ENCODE assay signal across 13 mouse cellular contexts in genomic region chr4:141649244-141649643, GRCm38 (mm10). TPM values are rescaled to one million over a fixed set of nuclear protein-coding genes. Genes with fewer than 3 reads are reported as not detected.
DNase-seq lines count a peak whose midpoint lies in the region; ATAC-seq lines count a peak whose summit lies in the region.
"Had no signal": no experiment of that assay in that cellular context is flagged by ENCODE, and none has a peak within 500 bp of the region (broad histone marks: within the 10 kb centered on the region; RNA-seq: fewer than 3 reads in every experiment).

No protein-coding gene starts in this region.

- H3K9ac ChIP-seq in heart, embryonic 12.5 days, result 0 out of 2 replicates have a peak overlapping the region, but pooled peaks have one; percentile 12
- H3K9ac ChIP-seq in lung, embryonic 16.5 days (ENCODE audit: low read length), result 0 out of 2 replicates have a peak overlapping the region, but pooled peaks have one; percentile 37
- no peak overlapping the region for H3K9ac ChIP-seq in embryonic facial prominence, embryonic 13.5 days
- no peak overlapping the region for H3K9ac ChIP-seq in limb, embryonic 11.5 days (ENCODE audit: low read length)
- H3K9ac ChIP-seq: liver, embryonic 15.5 days had no signal

- DNase-seq in heart, adult 8-10 months (ENCODE audit: low spot score), result no peak
- no peak for DNase-seq in lung, postnatal 4 days
- peak; percentile 30 for DNase-seq in limb, embryonic 11.5 days (ENCODE audit: low spot score)
- no peak for DNase-seq in spleen, postnatal 4 days (ENCODE audit: low spot score in 2 of 2)
- DNase-seq in left cerebral cortex, postnatal 36 days (ENCODE audit: low spot score in 2 of 2), result no peak
- DNase-seq: adrenal gland, postnatal 10 days; cerebellum, adult 11-12 months; kidney, adult 8-10 months had no signal

- peaks cover 45% of the 10 kb centered on the region for H3K36me3 ChIP-seq in heart, embryonic 12.5 days
- H3K36me3 ChIP-seq in lung, embryonic 16.5 days (ENCODE audit: control insufficient read depth, insufficient read depth, low read length), result no peaks in the 10 kb centered on the region; the same call in 1 of the 2 replicates
- H3K36me3 ChIP-seq in embryonic facial prominence, embryonic 13.5 days, result peaks cover 40% of the 10 kb centered on the region
- peaks cover 4% of the 10 kb centered on the region; the same call in 1 of the 2 replicates for H3K36me3 ChIP-seq in limb, embryonic 11.5 days (ENCODE audit: control insufficient read depth, insufficient read depth, low read length)

- no peak overlapping the region for H3K27ac ChIP-seq in heart, embryonic 12.5 days (ENCODE audit: poor library complexity, severe bottlenecking)
- no peak overlapping the region; the same call in 1 of the 2 replicates for H3K27ac ChIP-seq in lung, embryonic 16.5 days (ENCODE audit: low read length)
- peak overlapping the region; percentile 74 for H3K27ac ChIP-seq in embryonic facial prominence, embryonic 13.5 days
- H3K27ac ChIP-seq in limb, embryonic 11.5 days (replicated peaks; ENCODE audit: low read depth, low read length), result 0 out of 2 replicates have a peak overlapping the region, but pooled peaks have one; percentile 12
- H3K27ac ChIP-seq: liver, embryonic 15.5 days had no signal

- intact Hi-C loops in left cerebral cortex, postnatal 36 days (cut with DNase I), result no loop called here

- H3K27me3 ChIP-seq in heart, embryonic 12.5 days (replicated peaks), result no peaks in the 10 kb centered on the region
- no peaks in the 10 kb centered on the region for H3K27me3 ChIP-seq in lung, embryonic 16.5 days (ENCODE audit: control insufficient read depth, insufficient read depth, low read depth, low read length)
- no peaks in the 10 kb centered on the region for H3K27me3 ChIP-seq in embryonic facial prominence, embryonic 13.5 days
- H3K27me3 ChIP-seq in limb, embryonic 11.5 days (ENCODE audit: control insufficient read depth, insufficient read depth, low read length), result no peaks in the 10 kb centered on the region
- H3K27me3 ChIP-seq: liver, embryonic 15.5 days; Patski had no signal

- H3K4me1 ChIP-seq in heart, embryonic 12.5 days (replicated peaks), result peaks cover 36% of the 10 kb centered on the region
- peaks cover 14% of the 10 kb centered on the region; the same call in 1 of the 2 replicates for H3K4me1 ChIP-seq in lung, embryonic 16.5 days (replicated peaks; ENCODE audit: control insufficient read depth, insufficient read depth, low read length)
- H3K4me1 ChIP-seq in embryonic facial prominence, embryonic 13.5 days, result peaks cover 20% of the 10 kb centered on the region
- no peaks in the 10 kb centered on the region for H3K4me1 ChIP-seq in limb, embryonic 11.5 days (ENCODE audit: control insufficient read depth, insufficient read depth, low read length)

- peaks cover 6% of the 10 kb centered on the region; the same call in 1 of the 2 replicates for H3K9me3 ChIP-seq in heart, embryonic 12.5 days (replicated peaks)
- no peaks in the 10 kb centered on the region for H3K9me3 ChIP-seq in lung, embryonic 16.5 days (ENCODE audit: control insufficient read depth, low read length)
- no peaks in the 10 kb centered on the region for H3K9me3 ChIP-seq in embryonic facial prominence, embryonic 13.5 days
- H3K9me3 ChIP-seq in limb, embryonic 11.5 days (ENCODE audit: control insufficient read depth, low read length), result no peaks in the 10 kb centered on the region
- H3K9me3 ChIP-seq: liver, embryonic 15.5 days had no signal

- H3K4me2 ChIP-seq in heart, embryonic 12.5 days, result no peak overlapping the region
- no peak overlapping the region for H3K4me2 ChIP-seq in lung, embryonic 16.5 days (ENCODE audit: low read depth, low read length)
- H3K4me2 ChIP-seq in embryonic facial prominence, embryonic 13.5 days, result no peak overlapping the region
- H3K4me2 ChIP-seq in limb, embryonic 11.5 days (ENCODE audit: low read depth, severe bottlenecking), result no peak overlapping the region
- H3K4me2 ChIP-seq: liver, embryonic 15.5 days had no signal

- no peak for ATAC-seq in heart, embryonic 12.5 days (ENCODE audit: insufficient number of reproducible peaks, low FRiP score)
- no peak for ATAC-seq in lung, embryonic 16.5 days (ENCODE audit: low read depth)
- ATAC-seq in embryonic facial prominence, embryonic 13.5 days (ENCODE audit: insufficient number of reproducible peaks, insufficient read depth, low FRiP score, low TSS enrichment, low read depth), result no peak
- ATAC-seq in limb, embryonic 11.5 days (ENCODE audit: insufficient number of reproducible peaks, low FRiP score, low TSS enrichment, low read depth), result no peak
- ATAC-seq: Patski had no signal

- H3K4me3 ChIP-seq in heart, embryonic 12.5 days, result no peak overlapping the region
- H3K4me3 ChIP-seq in lung, embryonic 16.5 days (ENCODE audit: low read length), result no peak overlapping the region
- no peak overlapping the region for H3K4me3 ChIP-seq in embryonic facial prominence, embryonic 13.5 days
- no peak overlapping the region for H3K4me3 ChIP-seq in limb, embryonic 11.5 days (ENCODE audit: low read depth, low read length)
- H3K4me3 ChIP-seq: liver, embryonic 15.5 days had no signal

- WGBS in heart, embryonic 12.5 days, result 67% methylated on average over 6 of the region's 6 CpGs
- WGBS in lung, embryonic 16.5 days, result 55% methylated on average over 6 of the region's 6 CpGs
- 76% methylated on average over 6 of the region's 6 CpGs for WGBS in embryonic facial prominence, embryonic 13.5 days
- WGBS in limb, embryonic 11.5 days, result 77% methylated on average over 6 of the region's 6 CpGs

RNA-seq across cellular contexts. Expression of gene Plekhm2, which starts 15.5 kb away (rescaled TPM):
- 6.1 and 6.2 TPM in 2 replicates for polyA plus RNA-seq in heart, embryonic 12.5 days (2016; fragmentation: Nextera tagmentation; extraction: Ambion mirVana)
- 100 to 1,000 TPM; 113 to 133 (median 117) TPM for total RNA-seq in heart, adult 8-10 months (2022)
- polyA plus RNA-seq in lung, embryonic 16.5 days (2015; fragmentation: Nextera tagmentation; extraction: Ambion mirVana), result 5.7 and 6.9 TPM in 2 replicates
- 8.5 TPM in 2 replicates for polyA plus RNA-seq in embryonic facial prominence, embryonic 13.5 days (2015; fragmentation: Nextera tagmentation; extraction: Ambion mirVana)
- 3.9 and 4.4 TPM in 2 replicates for polyA plus RNA-seq in limb, embryonic 11.5 days (2014; fragmentation: Nextera tagmentation; extraction: Ambion mirVana)
- total RNA-seq in left cerebral cortex, postnatal 36 days (2021), result 10 to 100 TPM; 90.7 to 91.7 TPM

RNA-seq across cellular contexts. Expression of gene Slc25a34, which starts 25.6 kb away (rescaled TPM):
- polyA plus RNA-seq in heart, embryonic 12.5 days (2016; fragmentation: Nextera tagmentation; extraction: Ambion mirVana), result 0.21 and 0.24 TPM in 2 replicates
- 100 to 1,000 TPM; 124 to 157 (median 144) TPM for total RNA-seq in heart, adult 8-10 months (2022)
- polyA plus RNA-seq in lung, embryonic 16.5 days (2015; fragmentation: Nextera tagmentation; extraction: Ambion mirVana), result 0.18 and 0.20 TPM in 2 replicates
- 0.12 TPM in 1 of 2 replicates, not detected in the other for polyA plus RNA-seq in embryonic facial prominence, embryonic 13.5 days (2015; fragmentation: Nextera tagmentation; extraction: Ambion mirVana)
- not detected in 2 replicates for polyA plus RNA-seq in limb, embryonic 11.5 days (2014; fragmentation: Nextera tagmentation; extraction: Ambion mirVana)
- 1 to 10 TPM; 3.0 to 4.3 TPM for total RNA-seq in left cerebral cortex, postnatal 36 days (2021)

RNA-seq across cellular contexts. Expression of gene Tmem82, which starts 30.8 kb away (rescaled TPM):
- polyA plus RNA-seq in heart, embryonic 12.5 days (2016; fragmentation: Nextera tagmentation; extraction: Ambion mirVana), result 0.19 and 0.37 TPM in 2 replicates
- total RNA-seq in heart, adult 8-10 months (2022), result 10 to 100 TPM; 15.0 to 19.3 (median 16.5) TPM
- 0.99 and 1.1 TPM in 2 replicates for polyA plus RNA-seq in lung, embryonic 16.5 days (2015; fragmentation: Nextera tagmentation; extraction: Ambion mirVana)
- polyA plus RNA-seq in embryonic facial prominence, embryonic 13.5 days (2015; fragmentation: Nextera tagmentation; extraction: Ambion mirVana), result 0.47 and 0.74 TPM in 2 replicates
- 0.27 and 0.60 TPM in 2 replicates for polyA plus RNA-seq in limb, embryonic 11.5 days (2014; fragmentation: Nextera tagmentation; extraction: Ambion mirVana)
- total RNA-seq in left cerebral cortex, postnatal 36 days (2021), result 1 to 10 TPM in 1 of 2 experiments, under 1 TPM in 1; 0.35 to 1.3 TPM

RNA-seq across cellular contexts. Expression of gene Rsc1a1, which starts 36.2 kb away (rescaled TPM):
- polyA plus RNA-seq in heart, embryonic 12.5 days (2016; fragmentation: Nextera tagmentation; extraction: Ambion mirVana), result 0.82 TPM in 1 of 2 replicates, not detected in the other
- total RNA-seq in heart, adult 8-10 months (2022), result 1 to 10 TPM in 2 of 4 experiments, not detected in 2; 1.2 to 4.0 TPM
- polyA plus RNA-seq in lung, embryonic 16.5 days (2015; fragmentation: Nextera tagmentation; extraction: Ambion mirVana), result not detected in 2 replicates
- polyA plus RNA-seq in embryonic facial prominence, embryonic 13.5 days (2015; fragmentation: Nextera tagmentation; extraction: Ambion mirVana), result not detected in 2 replicates
- polyA plus RNA-seq in limb, embryonic 11.5 days (2014; fragmentation: Nextera tagmentation; extraction: Ambion mirVana), result 1.4 and 3.5 TPM in 2 replicates
- 1 to 10 TPM in 1 of 2 experiments, not detected in 1; 2.9 TPM for total RNA-seq in left cerebral cortex, postnatal 36 days (2021)

RNA-seq across cellular contexts. Expression of gene Fblim1, which starts 43.3 kb away (rescaled TPM):
- polyA plus RNA-seq in heart, embryonic 12.5 days (2016; fragmentation: Nextera tagmentation; extraction: Ambion mirVana), result 70.1 and 70.6 TPM in 2 replicates
- total RNA-seq in heart, adult 8-10 months (2022), result 100 to 1,000 TPM; 221 to 281 (median 251) TPM
- polyA plus RNA-seq in lung, embryonic 16.5 days (2015; fragmentation: Nextera tagmentation; extraction: Ambion mirVana), result 71.4 and 76.1 TPM in 2 replicates
- polyA plus RNA-seq in embryonic facial prominence, embryonic 13.5 days (2015; fragmentation: Nextera tagmentation; extraction: Ambion mirVana), result 49.0 and 56.1 TPM in 2 replicates
- polyA plus RNA-seq in limb, embryonic 11.5 days (2014; fragmentation: Nextera tagmentation; extraction: Ambion mirVana), result 67.2 and 73.2 TPM in 2 replicates
- total RNA-seq in left cerebral cortex, postnatal 36 days (2021), result 1 to 10 TPM in 1 of 2 experiments, under 1 TPM in 1; 0.68 to 1.2 TPM

Comparison
In these comparisons a context has a peak if more than half of its experiments do, and no peak if none do; other contexts are left out.
1. H3K27ac ChIP-seq: peak in embryonic facial prominence, embryonic 13.5 days (single experiment) and limb, embryonic 11.5 days (single experiment); none in heart, embryonic 12.5 days (single experiment) and lung, embryonic 16.5 days (single experiment).
2. H3K9ac ChIP-seq: peak in heart, embryonic 12.5 days (single experiment) and lung, embryonic 16.5 days (single experiment); none in embryonic facial prominence, embryonic 13.5 days (single experiment) and limb, embryonic 11.5 days (single experiment).